ENCODE assay signal across 7 mouse cellular contexts in genomic region chr14:31217666-31218065, GRCm38 (mm10). TPM values are rescaled to one million over a fixed set of nuclear protein-coding genes. Genes with fewer than 3 reads are reported as not detected.
DNase-seq lines count a peak whose midpoint lies in the region; ATAC-seq lines count a peak whose summit lies in the region.

Sema3g (plus strand) TSS chr14:31217860.

- H3K4me1 ChIP-seq in forebrain, embryonic 11.5 days (replicated peaks; ENCODE audit: control insufficient read depth, insufficient read depth, low read length): 0 out of 2 replicates have a peak, but pooled peaks cover 2% of the 10 kb centered on the region
- H3K4me1 ChIP-seq in hindbrain, embryonic 11.5 days (replicated peaks; ENCODE audit: control insufficient read depth, insufficient read depth, low read length): peaks cover 6% of the 10 kb centered on the region; the same call in 1 of the 2 replicates
- H3K4me1 ChIP-seq in limb, embryonic 15.5 days: peaks cover 24% of the 10 kb centered on the region
- H3K4me1 ChIP-seq in midbrain, embryonic 16.5 days (ENCODE audit: control insufficient read depth, insufficient read depth, low read length): peaks cover 3% of the 10 kb centered on the region; the same call in 1 of the 2 replicates

- WGBS in forebrain, embryonic 11.5 days: 10% methylated on average over 11 of the region's 11 CpGs
- WGBS in hindbrain, embryonic 11.5 days: 15% methylated on average over 11 of the region's 11 CpGs
- WGBS in limb, embryonic 15.5 days: 9% methylated on average over 11 of the region's 11 CpGs
- 11% methylated on average over 11 of the region's 11 CpGs for WGBS in midbrain, embryonic 16.5 days

- no peak within 1 kb of the TSS; the same call in 1 of the 2 replicates for H3K4me2 ChIP-seq in forebrain, embryonic 11.5 days (ENCODE audit: low read depth, low read length, severe bottlenecking)
- 0 out of 2 replicates have a peak within 1 kb of the TSS, but pooled peaks have one; percentile 15 for H3K4me2 ChIP-seq in hindbrain, embryonic 11.5 days (replicated peaks; ENCODE audit: low read depth, low read length)
- H3K4me2 ChIP-seq in limb, embryonic 15.5 days: 0 out of 2 replicates have a peak within 1 kb of the TSS, but pooled peaks have one; percentile 19
- no peak within 1 kb of the TSS for H3K4me2 ChIP-seq in midbrain, embryonic 16.5 days (ENCODE audit: low read length)

- H3K36me3 ChIP-seq in forebrain, embryonic 11.5 days (ENCODE audit: control insufficient read depth, insufficient read depth, low read length): no peaks in the 10 kb centered on the region
- no peaks in the 10 kb centered on the region for H3K36me3 ChIP-seq in hindbrain, embryonic 11.5 days (ENCODE audit: control insufficient read depth, insufficient read depth, low read length)
- no peaks in the 10 kb centered on the region for H3K36me3 ChIP-seq in limb, embryonic 15.5 days
- H3K36me3 ChIP-seq in midbrain, embryonic 16.5 days (ENCODE audit: control insufficient read depth, insufficient read depth, low read length): no peaks in the 10 kb centered on the region

- H3K9me3 ChIP-seq in forebrain, embryonic 11.5 days (ENCODE audit: control insufficient read depth, low read length): no peaks in the 10 kb centered on the region
- no peaks in the 10 kb centered on the region for H3K9me3 ChIP-seq in hindbrain, embryonic 11.5 days (ENCODE audit: control insufficient read depth, low read length)
- H3K9me3 ChIP-seq in limb, embryonic 15.5 days: no peaks in the 10 kb centered on the region
- H3K9me3 ChIP-seq in midbrain, embryonic 16.5 days (replicated peaks; ENCODE audit: control insufficient read depth, low read length, poor library complexity, severe bottlenecking): no peaks in the 10 kb centered on the region

- H3K27ac ChIP-seq in forebrain, embryonic 11.5 days (ENCODE audit: low read depth, low read length): no peak within 1 kb of the TSS
- H3K27ac ChIP-seq in hindbrain, embryonic 11.5 days (ENCODE audit: low read depth, low read length): no peak within 1 kb of the TSS
- no peak within 1 kb of the TSS for H3K27ac ChIP-seq in limb, embryonic 15.5 days
- no peak within 1 kb of the TSS for H3K27ac ChIP-seq in midbrain, embryonic 16.5 days (ENCODE audit: low read length)

- H3K4me3 ChIP-seq in forebrain, embryonic 11.5 days (ENCODE audit: low read depth, low read length): no peak within 1 kb of the TSS
- H3K4me3 ChIP-seq in hindbrain, embryonic 11.5 days (ENCODE audit: low read depth, low read length): no peak within 1 kb of the TSS
- peak within 1 kb of the TSS; percentile 3; the same call in 1 of the 2 replicates for H3K4me3 ChIP-seq in limb, embryonic 15.5 days
- no peak within 1 kb of the TSS for H3K4me3 ChIP-seq in midbrain, embryonic 16.5 days (ENCODE audit: low read depth, low read length)

- ATAC-seq in forebrain, embryonic 11.5 days (replicated peaks; ENCODE audit: low FRiP score): peak; percentile 63
- peak; percentile 68 for ATAC-seq in hindbrain, embryonic 11.5 days (ENCODE audit: low FRiP score)
- ATAC-seq in limb, embryonic 15.5 days (ENCODE audit: insufficient number of reproducible peaks, low FRiP score, low TSS enrichment, low read depth): no peak
- 0 out of 2 replicates have a peak, but pooled peaks have one; percentile 60 for ATAC-seq in midbrain, embryonic 16.5 days

- peak within 1 kb of the TSS; percentile 27; the same call in 1 of the 2 replicates for H3K9ac ChIP-seq in forebrain, embryonic 11.5 days (ENCODE audit: low read length)
- no peak within 1 kb of the TSS for H3K9ac ChIP-seq in hindbrain, embryonic 11.5 days (ENCODE audit: low read depth, low read length)
- no peak within 1 kb of the TSS for H3K9ac ChIP-seq in limb, embryonic 15.5 days
- H3K9ac ChIP-seq in midbrain, embryonic 16.5 days (ENCODE audit: low read depth, low read length): no peak within 1 kb of the TSS

- peak; percentile 47 for DNase-seq in NIH3T3 (ENCODE audit: low read depth)
- peak; percentile 89 for DNase-seq in brain, adult 2 months (ENCODE audit: low read depth, low spot score)
- peak; percentile 68 for DNase-seq in forebrain, embryonic 11.5 days (ENCODE audit: low spot score)
- DNase-seq in hindbrain, embryonic 11.5 days (ENCODE audit: low spot score): peak; percentile 72
- no peak for DNase-seq in frontal cortex, postnatal 14 days (ENCODE audit: low spot score in 2 of 2)

- H3K27me3 ChIP-seq in forebrain, embryonic 11.5 days (ENCODE audit: control insufficient read depth, insufficient read depth, low read length): no peaks in the 10 kb centered on the region
- no peaks in the 10 kb centered on the region for H3K27me3 ChIP-seq in hindbrain, embryonic 11.5 days (ENCODE audit: control insufficient read depth, insufficient read depth, low read length)
- no peaks in the 10 kb centered on the region for H3K27me3 ChIP-seq in limb, embryonic 15.5 days
- no peaks in the 10 kb centered on the region for H3K27me3 ChIP-seq in midbrain, embryonic 16.5 days (ENCODE audit: control insufficient read depth, insufficient read depth, low read depth, low read length)

RNA-seq across cellular contexts. Expression of gene Sema3g, which starts in this region (rescaled TPM):
- 0.13 and 0.16 TPM in 2 replicates for polyA plus RNA-seq in forebrain, embryonic 11.5 days (2014; fragmentation: Nextera tagmentation; extraction: Ambion mirVana)
- 0.42 and 0.51 TPM in 2 replicates for polyA plus RNA-seq in hindbrain, embryonic 11.5 days (2014; fragmentation: Nextera tagmentation; extraction: Ambion mirVana)
- 1.2 and 1.5 TPM in 2 replicates for polyA plus RNA-seq in limb, embryonic 15.5 days (2015; fragmentation: Nextera tagmentation; extraction: Ambion mirVana)
- polyA plus RNA-seq in midbrain, embryonic 16.5 days (2015; fragmentation: Nextera tagmentation; extraction: Ambion mirVana): 0.46 and 0.61 TPM in 2 replicates

Comparison
In these comparisons a context has a peak if more than half of its experiments do, and no peak if none do; other contexts are left out.
1. Peak in DNase-seq, ATAC-seq and H3K9ac ChIP-seq in forebrain, embryonic 11.5 days; RNA of the gene not detected or under 1 TPM.
2. Peak in DNase-seq, ATAC-seq and H3K4me2 ChIP-seq in hindbrain, embryonic 11.5 days; RNA of the gene not detected or under 1 TPM.
3. Peak in ATAC-seq in midbrain, embryonic 16.5 days; RNA of the gene not detected or under 1 TPM.
4. DNase-seq: peak in NIH3T3 (single experiment) and brain, adult 2 months (single experiment); none in frontal cortex, postnatal 14 days (0 of 2).